Mouse (Mus musculus): ENCODE data around the gene Commd9.

DNA sequence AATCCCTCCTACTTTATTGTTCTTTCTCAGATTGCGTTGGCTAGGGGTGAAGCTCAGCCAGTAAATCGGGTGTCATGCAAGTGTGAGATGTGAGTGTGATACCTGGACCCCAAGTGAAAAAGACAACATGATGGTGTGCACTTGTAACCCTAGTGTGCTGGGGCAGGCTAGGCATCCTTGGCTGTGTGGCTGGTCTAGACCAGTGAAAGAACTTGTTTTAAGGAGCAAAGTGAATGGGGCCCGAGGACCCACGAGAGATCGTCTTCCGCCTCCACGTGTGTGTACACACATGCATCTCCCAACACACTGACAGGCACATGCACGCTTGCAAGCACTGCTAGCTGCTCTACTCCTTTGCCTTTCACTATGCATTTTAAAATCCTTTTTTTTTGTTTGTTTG is 2.8 kb downstream of the Commd9 start:
- TF ChIP-seq CTCF (IDR thresholded peaks at IDR 0.05; ENCODE audit: low read depth): no peak
- TF ChIP-seq EP300 (IDR thresholded peaks at IDR 0.05; ENCODE audit: low read depth): no peak
